9 mouse cellular contexts compared by ENCODE assay signal in the genomic region with DNA sequence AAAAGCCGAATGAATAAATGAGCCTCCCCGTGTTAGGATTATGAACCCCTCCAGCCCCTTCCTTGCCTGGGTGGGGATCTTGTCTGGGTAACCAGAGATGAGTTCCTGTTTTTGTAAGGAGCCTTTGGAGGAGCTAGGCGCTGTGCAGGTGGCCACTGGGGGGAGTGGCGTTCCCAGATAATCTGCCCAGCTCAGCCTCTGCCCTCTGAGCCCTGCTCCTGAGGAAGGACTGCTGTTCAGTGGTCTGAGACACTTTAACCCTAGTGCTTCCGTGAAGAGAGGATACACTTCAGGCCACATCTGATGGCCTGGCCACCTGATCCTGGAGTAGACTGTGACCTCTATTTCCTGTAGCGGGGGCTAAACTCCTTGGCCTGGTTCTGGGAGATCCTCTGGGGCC. TPM values are rescaled to one million over a fixed set of nuclear protein-coding genes. Genes with fewer than 3 reads are reported as not detected.
DNase-seq lines count a peak whose midpoint lies in the region; ATAC-seq and TF ChIP-seq lines count a peak whose summit lies in the region.
"Had no signal": no experiment of that assay in that cellular context is flagged by ENCODE, and none has a peak within 500 bp of the region (broad histone marks: within the 10 kb centered on the region; RNA-seq: fewer than 3 reads in every experiment).

No protein-coding gene starts in this region.

- peak; percentile 17 to 21 for DNase-seq in heart, postnatal 10 days
- no peak for DNase-seq in heart, postnatal 25 days (ENCODE audit: low spot score)
- peak; percentile 35 for DNase-seq in brain, adult 2 months (ENCODE audit: low read depth, low spot score)
- DNase-seq in kidney, adult 18-20 months: peak; percentile 35
- peak; percentile 62 for DNase-seq in lung, postnatal 0 days (ENCODE audit: low spot score)
- DNase-seq in stomach, postnatal 0 days (ENCODE audit: low spot score): peak; percentile 66
- DNase-seq in urinary bladder, postnatal 10 days (ENCODE audit: low spot score): no peak

- TF ChIP-seq CTCF in lung, postnatal 0 days (IDR thresholded peaks at IDR 0.05): peak; percentile 67
- TF ChIP-seq CTCF in stomach, postnatal 0 days (IDR thresholded peaks at IDR 0.05; ENCODE audit: low read depth): peak; percentile 67

- no peak overlapping the region for H3K9ac ChIP-seq in lung, postnatal 0 days (replicated peaks; ENCODE audit: low read depth)
- H3K9ac ChIP-seq in stomach, postnatal 0 days (ENCODE audit: low read length): no peak overlapping the region
- H3K9ac ChIP-seq: heart, embryonic 13.5 days had no signal

- no peak for TF ChIP-seq EP300 in lung, postnatal 0 days (IDR thresholded peaks at IDR 0.05)
- TF ChIP-seq EP300 in stomach, postnatal 0 days (optimal IDR thresholded peaks at IDR 0.05): no peak

- H3K4me3 ChIP-seq in lung, postnatal 0 days (ENCODE audit: low read depth, low read length): no peak overlapping the region
- no peak overlapping the region for H3K4me3 ChIP-seq in stomach, postnatal 0 days (ENCODE audit: low read depth, low read length)
- H3K4me3 ChIP-seq: heart, embryonic 13.5 days had no signal

- ATAC-seq in lung, postnatal 0 days: peak; percentile 83
- peak; percentile 68 for ATAC-seq in stomach, postnatal 0 days (ENCODE audit: low FRiP score, low TSS enrichment)
- ATAC-seq in inflammation-experienced regulatory T-cells, adult 6 months: no peak

- H3K4me1 ChIP-seq in lung, postnatal 0 days (ENCODE audit: insufficient read depth, low read depth, low read length): no peaks in the 10 kb centered on the region
- no peaks in the 10 kb centered on the region for H3K4me1 ChIP-seq in stomach, postnatal 0 days (replicated peaks; ENCODE audit: control insufficient read depth, insufficient read depth)

- intact Hi-C loops in heart, postnatal 10 days (cut with DNase I): no loop called here
- intact Hi-C loops in heart, postnatal 25 days (cut with DNase I): no loop called here

- H3K27me3 ChIP-seq in lung, postnatal 0 days (replicated peaks; ENCODE audit: insufficient read depth, low read length): no peaks in the 10 kb centered on the region
- no peaks in the 10 kb centered on the region for H3K27me3 ChIP-seq in stomach, postnatal 0 days (ENCODE audit: control insufficient read depth, insufficient read depth, low read length)

- no peaks in the 10 kb centered on the region for H3K9me3 ChIP-seq in lung, postnatal 0 days (ENCODE audit: low read length)
- H3K9me3 ChIP-seq in stomach, postnatal 0 days (ENCODE audit: control insufficient read depth, low read length): no peaks in the 10 kb centered on the region
- H3K9me3 ChIP-seq: heart, embryonic 13.5 days had no signal

- H3K27ac ChIP-seq in lung, postnatal 0 days (ENCODE audit: low read length): no peak overlapping the region
- H3K27ac ChIP-seq in stomach, postnatal 0 days (replicated peaks): no peak overlapping the region
- H3K27ac ChIP-seq: heart, embryonic 13.5 days had no signal

- H3K36me3 ChIP-seq in lung, postnatal 0 days (ENCODE audit: insufficient read depth, low read length): no peaks in the 10 kb centered on the region
- H3K36me3 ChIP-seq in stomach, postnatal 0 days (ENCODE audit: control insufficient read depth, insufficient read depth, low read length): no peaks in the 10 kb centered on the region
- H3K36me3 ChIP-seq: heart, embryonic 13.5 days had no signal

- H3K4me2 ChIP-seq in lung, postnatal 0 days (replicated peaks; ENCODE audit: low read depth, low read length): no peak overlapping the region
- no peak overlapping the region for H3K4me2 ChIP-seq in stomach, postnatal 0 days (replicated peaks; ENCODE audit: low read depth)
- H3K4me2 ChIP-seq: heart, embryonic 13.5 days had no signal

- WGBS in lung, postnatal 0 days: 17% methylated on average over 6 of the region's 6 CpGs
- WGBS in stomach, postnatal 0 days: 20% methylated on average over 6 of the region's 6 CpGs

RNA-seq across cellular contexts. Expression of gene Brd7, which starts 7.2 kb away (rescaled TPM):
- total RNA-seq in heart, postnatal 10 days (2021): 10 to 100 TPM; 68.0 to 78.8 TPM
- 10 to 100 TPM; 83.5 to 88.0 TPM for total RNA-seq in heart, postnatal 25 days (2021)
- 116 and 129 TPM in 2 replicates for polyA plus RNA-seq in lung, postnatal 0 days (2015; fragmentation: Nextera tagmentation; extraction: Ambion mirVana)
- polyA plus RNA-seq in stomach, postnatal 0 days (2015; fragmentation: Nextera tagmentation; extraction: Ambion mirVana): 39.7 and 42.5 TPM in 2 replicates
- 10 to 100 TPM; 63.8 to 67.0 (median 64.7) TPM for polyA plus RNA-seq in inflammation-experienced regulatory T-cells, adult 6 months (2017; shearing (Covaris generic))

Comparison
In these comparisons a context has a peak if more than half of its experiments do, and no peak if none do; other contexts are left out.
1. DNase-seq: peak in heart, postnatal 10 days (2 of 2), brain, adult 2 months (single experiment), kidney, adult 18-20 months (single experiment), lung, postnatal 0 days (single experiment) and stomach, postnatal 0 days (single experiment); none in heart, postnatal 25 days (single experiment) and urinary bladder, postnatal 10 days (single experiment).